Mouse (Mus musculus) spleen, adult 2 months (tissue): ENCODE measurements around the gene P2ry1. TPM values are rescaled to one million over a fixed set of nuclear protein-coding genes. Genes with fewer than 3 reads are reported as not detected.
A peak's percentile ranks its signal among the peaks of the same experiment; 100 is the strongest.

ENCODE experiments used
- DNase-seq, 2 experiments: peaks; one replicate each; pipeline versions ENCODE4 v3.0.0 to v3.0.0-alpha.2; 2012 to 2021; ENCODE audit warnings: low spot score in 2 of 2, low read depth in 1 of 2
- H3K27ac ChIP-seq: fragments of 200-500 bp; 2 replicates; pipeline ENCODE4 v1.5.1; 2012; ENCODE audit warnings: low read length, inconsistent platforms; ENCODE audit not compliant: insufficient read depth
- H3K27me3 ChIP-seq: fragments of 200-500 bp; 2 replicates; pipeline ENCODE4 v1.6.1; 2012; ENCODE audit warnings: mild to moderate bottlenecking, moderate library complexity, low read length, inconsistent platforms; ENCODE audit not compliant: control insufficient read depth, insufficient read depth
- H3K36me3 ChIP-seq: fragments of 200-500 bp; 2 replicates; pipeline ENCODE4 v1.6.1; 2012; ENCODE audit warnings: mild to moderate bottlenecking, low read length, inconsistent platforms; ENCODE audit not compliant: control insufficient read depth, insufficient read depth
- H3K4me1 ChIP-seq: fragments of 200-500 bp; 2 replicates; pipeline ENCODE4 v1.6.1; 2011; ENCODE audit warnings: inconsistent platforms; ENCODE audit not compliant: control insufficient read depth, insufficient read depth, insufficient read length
- H3K4me3 ChIP-seq: fragments of 200-500 bp; 2 replicates; pipeline ENCODE4 v1.5.1; 2011; ENCODE audit warnings: mild to moderate bottlenecking, inconsistent platforms; ENCODE audit not compliant: insufficient read depth, insufficient read length; ENCODE audit errors: extremely low read depth
- CTCF ChIP-seq: fragments of 200-500 bp; IDR thresholded peaks from 2 replicates; pipeline ENCODE4 v1.5.1; 2011; ENCODE audit warnings: mild to moderate bottlenecking, inconsistent platforms; ENCODE audit not compliant: insufficient read depth, insufficient read length, insufficient replicate concordance; ENCODE audit errors: extremely low read depth
- POLR2A ChIP-seq: fragments of 200-500 bp; IDR thresholded peaks from 2 replicates; pipeline ENCODE4 v1.6.1; 2011; ENCODE audit warnings: low read depth, low read length, inconsistent platforms
- WGBS: fragments of 180-500 bp; shearing (Covaris S2); methylation state at CpG from one replicate; pipeline ENCODE4 v1.1.7; 2018; 5-methylcytosine and 5-hydroxymethylcytosine counted together
- polyA plus RNA-seq: library from polyadenylated mRNA; depleted of rRNA; stranded (reverse); fragments of >200 nt; gene quantifications from 2 replicates; pipeline ENCODE4 v1.2.3, GENCODE M21; 2012

P2ry1 gene
- polyA plus RNA-seq, 1 experiment, result 2.7 TPM

DNA sequence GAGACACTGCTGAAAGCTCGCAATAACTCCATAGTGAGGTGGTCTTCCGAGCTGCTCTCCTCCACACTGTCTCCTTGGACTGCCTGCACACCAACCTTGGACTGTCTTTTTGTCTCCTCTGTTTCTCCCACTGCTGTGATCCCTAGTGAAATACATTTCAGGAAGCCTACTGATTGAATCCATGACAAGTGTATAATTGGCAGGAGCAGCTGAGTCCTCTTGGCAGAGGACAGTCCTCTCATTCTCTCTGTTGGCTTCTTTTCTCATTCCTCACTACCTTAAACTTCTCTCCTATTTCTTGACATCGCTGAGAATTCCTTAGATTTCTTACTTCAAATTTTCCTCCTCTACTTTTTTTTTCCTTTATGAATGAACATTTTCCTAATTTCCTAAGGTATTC is 4.5 kb upstream of the P2ry1 start:
- Histone ChIP-seq H3K27me3 (peaks cover 7% of the 10 kb centered on the region), H3K27ac (no peak overlapping the region), H3K4me3 (no peak overlapping the region), H3K4me1 (peaks cover 4% of the 10 kb centered on the region), H3K36me3 (no peaks in the 10 kb centered on the region)
- no peak for DNase-seq
- 92% methylated on average over 3 of the region's 3 CpGs for WGBS
- no peak for TF ChIP-seq CTCF
- TF ChIP-seq POLR2A, result no peak

DNA sequence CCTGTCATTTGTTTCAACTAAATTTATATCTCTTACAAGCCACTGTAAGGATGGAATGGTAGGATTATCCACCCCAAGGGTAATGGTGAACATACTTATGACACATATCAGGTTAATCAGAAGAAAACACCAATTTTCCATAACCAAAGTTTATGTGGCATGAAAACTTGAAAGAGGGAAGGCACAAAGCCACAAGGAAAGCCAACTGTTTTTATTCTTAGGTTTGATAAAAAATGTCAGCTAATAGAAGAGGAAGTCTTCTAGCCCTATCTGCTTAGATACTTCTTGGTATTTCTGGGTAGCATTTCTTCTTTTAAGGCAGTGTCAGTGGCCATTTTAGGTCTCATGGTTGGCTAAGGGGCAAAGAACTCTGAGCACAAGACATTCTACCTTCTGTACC is 2.9 kb upstream of the P2ry1 start:
- DNase-seq, result no peak
- H3K36me3 ChIP-seq, result no peaks in the 10 kb centered on the region
- H3K4me3 ChIP-seq, result no peak overlapping the region
- peaks cover 8% of the 10 kb centered on the region for H3K27me3 ChIP-seq
- peaks cover 6% of the 10 kb centered on the region for H3K4me1 ChIP-seq
- TF ChIP-seq CTCF, result no peak
- TF ChIP-seq POLR2A, result no peak
- no peak overlapping the region for H3K27ac ChIP-seq

DNA sequence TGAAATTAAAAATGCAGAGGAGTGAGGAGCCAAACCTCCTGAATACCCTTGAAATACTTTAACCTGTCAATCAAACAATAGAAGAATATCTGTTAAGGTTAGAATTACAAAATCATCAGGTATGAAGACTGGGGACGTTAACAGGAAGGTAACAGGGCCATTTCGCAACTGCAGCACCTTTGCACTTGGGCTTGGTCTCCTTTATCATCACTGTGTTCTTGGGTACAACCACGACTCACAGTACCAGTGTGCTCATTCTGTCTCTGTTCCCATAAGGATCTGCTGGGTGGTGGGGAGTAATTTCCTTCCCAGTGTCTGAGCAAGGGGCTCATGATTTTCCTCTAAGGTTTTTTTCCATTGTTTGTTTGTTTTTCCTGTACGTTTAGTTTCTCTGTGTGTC is 1.8 kb upstream of the P2ry1 start:
- no peak overlapping the region for H3K4me3 ChIP-seq
- H3K27me3 ChIP-seq, result peaks cover 8% of the 10 kb centered on the region
- TF ChIP-seq CTCF (no peak), POLR2A (no peak)
- peaks cover 6% of the 10 kb centered on the region for H3K4me1 ChIP-seq
- no peak for DNase-seq
- H3K27ac ChIP-seq, result no peak overlapping the region
- 87% methylated on average over 4 of the region's 4 CpGs for WGBS
- H3K36me3 ChIP-seq, result no peaks in the 10 kb centered on the region

DNA sequence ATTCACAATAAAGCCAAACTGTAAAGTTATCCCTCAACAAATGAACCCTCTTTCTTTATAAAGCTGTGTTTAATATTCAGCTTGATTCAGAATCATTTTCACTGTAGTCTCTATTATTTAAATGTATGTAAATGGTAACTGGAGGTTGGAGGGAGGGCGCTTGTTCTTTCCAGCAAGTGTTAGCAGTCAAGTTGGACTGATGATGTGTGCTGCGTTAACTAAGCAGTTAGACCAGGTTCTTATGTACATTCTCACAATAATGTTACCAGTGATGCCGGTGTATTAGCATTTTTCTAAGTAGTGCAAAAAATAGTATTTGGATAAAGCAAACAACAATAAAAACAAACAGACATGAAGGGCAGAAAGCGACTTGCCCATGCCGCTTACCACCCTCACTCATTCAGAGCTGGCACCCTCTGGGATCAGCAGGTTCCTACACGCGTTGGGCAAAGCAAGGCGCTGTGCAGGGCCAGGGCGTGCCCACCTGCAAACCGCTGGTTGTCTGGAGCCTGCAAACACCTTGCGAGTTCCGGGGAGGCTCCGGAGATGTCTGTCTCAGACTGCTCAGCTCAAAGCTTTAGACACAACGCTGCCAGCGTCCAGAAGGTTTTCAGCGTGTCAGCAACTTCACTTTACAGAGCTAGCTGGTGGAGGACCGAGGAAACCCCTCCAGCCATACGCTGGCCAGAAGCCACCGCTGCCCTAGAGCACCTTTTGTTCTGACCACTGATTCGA is 576 bp upstream of the P2ry1 start:
- H3K36me3 ChIP-seq, result no peaks in the 10 kb centered on the region
- whole genome bisulfite sequencing, result 8% methylated on average over 20 of the region's 20 CpGs
- H3K27ac ChIP-seq, result no peak overlapping the region
- DNase-seq, result no peak
- H3K4me3 ChIP-seq, result peak overlapping the region; percentile 59
- TF ChIP-seq POLR2A (no peak), CTCF (no peak)
- H3K27me3 ChIP-seq, result peaks cover 8% of the 10 kb centered on the region
- H3K4me1 ChIP-seq, result peaks cover 6% of the 10 kb centered on the region

DNA sequence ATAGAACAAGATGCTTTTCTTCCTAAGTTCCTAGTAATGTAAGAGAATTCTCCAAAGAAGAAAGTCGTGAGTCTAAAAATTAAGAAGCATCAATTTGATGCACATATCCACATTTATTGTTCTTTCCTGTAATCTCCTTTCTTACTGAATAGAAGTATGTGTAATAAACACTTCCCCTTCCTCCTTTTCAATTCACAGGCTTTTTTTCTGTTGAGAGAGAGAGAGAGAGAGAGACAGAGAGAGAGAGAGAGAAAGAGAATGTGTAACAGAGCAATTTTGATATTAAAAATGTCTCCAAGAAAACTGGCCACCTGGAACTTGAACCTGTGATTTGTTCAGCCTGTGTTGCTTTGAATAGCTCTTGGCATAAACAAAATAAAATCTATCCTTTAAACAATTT is 2.0 kb downstream of the P2ry1 start:
- 83% methylated on average over 1 of the region's 1 CpGs for WGBS
- Histone ChIP-seq H3K27me3 (peaks cover 8% of the 10 kb centered on the region), H3K4me1 (peaks cover 6% of the 10 kb centered on the region), H3K27ac (no peak overlapping the region), H3K4me3 (no peak overlapping the region), H3K36me3 (no peaks in the 10 kb centered on the region)
- TF ChIP-seq POLR2A (no peak), CTCF (no peak)
- no peak for DNase-seq

DNA sequence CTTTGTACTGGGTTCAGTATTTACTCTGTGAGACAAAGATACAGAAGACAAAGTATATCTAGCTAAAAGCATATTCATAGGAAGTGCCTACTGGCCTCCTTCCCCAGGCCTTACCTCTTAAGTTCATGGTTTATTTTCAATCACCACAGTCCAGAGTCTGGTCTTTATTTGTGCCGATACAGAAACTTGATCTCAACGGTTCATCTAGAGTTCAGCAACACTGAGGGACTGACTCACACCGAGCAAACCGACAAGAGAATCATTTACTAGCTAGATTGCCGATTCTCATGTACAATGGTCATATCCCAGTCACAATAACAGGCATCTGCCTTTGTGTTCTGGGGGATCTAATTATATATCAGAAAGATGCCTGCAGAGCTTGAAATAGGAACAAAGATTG is 9.1 kb downstream of the P2ry1 start:
- Histone ChIP-seq H3K4me3 (no peak overlapping the region), H3K27me3 (no peaks in the 10 kb centered on the region), H3K27ac (no peak overlapping the region), H3K36me3 (no peaks in the 10 kb centered on the region), H3K4me1 (no peaks in the 10 kb centered on the region)
- WGBS, result 91% methylated on average over 5 of the region's 5 CpGs
- DNase-seq, result no peak
- TF ChIP-seq CTCF (no peak), POLR2A (no peak)

DNA sequence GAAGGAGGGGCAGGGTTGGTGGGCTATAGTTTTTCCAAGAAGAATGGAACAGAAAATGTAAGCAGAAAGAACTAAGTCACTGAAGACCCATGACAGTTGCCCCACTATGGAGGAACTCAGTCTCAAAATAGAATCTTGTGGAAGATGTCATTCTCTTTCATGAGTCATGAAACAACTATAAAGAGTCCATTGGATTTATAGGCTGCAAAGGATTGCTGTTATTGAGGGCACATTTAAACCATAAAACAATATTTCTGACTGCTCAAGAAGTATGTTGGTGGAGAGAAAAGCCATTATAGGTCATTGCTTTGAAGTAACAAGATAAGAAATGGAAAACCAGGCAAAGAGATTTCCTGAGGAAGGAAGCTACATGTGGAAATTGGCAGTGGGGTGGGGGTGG is 10.0 kb downstream of the P2ry1 start:
- TF ChIP-seq POLR2A (no peak), CTCF (no peak)
- no peaks in the 10 kb centered on the region for H3K36me3 ChIP-seq
- H3K4me3 ChIP-seq, result no peak overlapping the region
- DNase-seq, result no peak
- no peak overlapping the region for H3K27ac ChIP-seq
- no peaks in the 10 kb centered on the region for H3K27me3 ChIP-seq
- H3K4me1 ChIP-seq, result no peaks in the 10 kb centered on the region

DNA sequence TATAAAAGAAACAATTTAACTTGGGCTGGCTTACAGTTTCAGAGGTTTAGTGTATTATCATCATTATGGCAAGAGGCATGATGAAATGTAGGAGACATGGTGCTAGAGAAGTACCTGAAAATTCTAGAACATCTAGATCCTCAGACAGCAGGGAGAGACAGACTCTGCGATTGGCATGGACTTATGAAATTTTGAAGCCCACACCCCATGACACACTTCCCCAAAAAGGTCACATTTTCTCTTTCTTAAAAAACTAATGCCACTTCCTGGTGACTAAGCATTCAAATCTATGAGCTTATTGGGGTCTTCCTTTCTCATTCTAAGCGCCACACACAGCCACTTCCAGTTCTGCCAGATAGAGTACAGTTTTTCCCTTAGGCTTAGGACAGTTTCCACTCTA is 14.1 kb downstream of the P2ry1 start:
- Histone ChIP-seq H3K36me3 (no peaks in the 10 kb centered on the region), H3K27ac (no peak overlapping the region), H3K4me1 (no peaks in the 10 kb centered on the region), H3K27me3 (no peaks in the 10 kb centered on the region), H3K4me3 (no peak overlapping the region)
- WGBS, result 64% methylated on average over 2 of the region's 2 CpGs
- TF ChIP-seq CTCF, result no peak
- TF ChIP-seq POLR2A, result no peak
- no peak for DNase-seq
